Mouse (Mus musculus) heart, adult 2 months (tissue): Measurements from ENCODE around the gene Sec61b.

Source experiments
- CTCF ChIP-seq: fragments of 200-600 bp; IDR thresholded peaks from 2 replicates; pipeline ENCODE4 v1.8.1; 2022; ENCODE audit warnings: antibody characterized with exemption, mild to moderate bottlenecking, moderate library complexity
- EP300 ChIP-seq: fragments of 200-500 bp; IDR thresholded peaks from 2 replicates; pipeline ENCODE4 v1.6.1; 2011; ENCODE audit warnings: low read depth, low read length, control low read depth; ENCODE audit not compliant: insufficient read depth
- POLR2A ChIP-seq: fragments of 200-500 bp; IDR thresholded peaks from 2 replicates; pipeline ENCODE4 v1.6.1; 2011; ENCODE audit warnings: mild to moderate bottlenecking, low read depth, low read length, control low read depth; ENCODE audit not compliant: insufficient read depth

DNA sequence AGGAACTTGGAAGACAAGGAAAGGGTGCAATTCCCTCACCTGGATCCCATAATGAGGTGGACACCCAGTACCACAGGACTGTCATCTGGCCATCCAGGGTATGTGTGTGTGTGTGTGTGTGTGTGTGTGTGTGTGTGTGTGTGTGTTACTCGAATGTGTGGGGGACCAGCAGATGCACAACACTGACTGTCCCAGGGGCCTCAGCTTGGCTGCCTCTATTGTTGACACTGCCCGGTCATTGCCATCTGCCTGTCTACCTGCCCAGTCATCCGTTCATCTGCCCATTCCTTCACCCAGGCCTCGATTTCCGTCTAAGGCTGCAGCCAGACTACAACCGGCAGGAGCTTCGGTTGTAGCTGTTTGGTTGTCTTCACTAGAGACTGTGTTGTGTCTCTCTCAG lies 41.7 kb upstream of the Sec61b start:
- TF ChIP-seq POLR2A (no peak), CTCF (no peak), EP300 (no peak)
